Mouse (Mus musculus): ENCODE data around the gene Adgrg1.

The Adgrg1 gene

DNA sequence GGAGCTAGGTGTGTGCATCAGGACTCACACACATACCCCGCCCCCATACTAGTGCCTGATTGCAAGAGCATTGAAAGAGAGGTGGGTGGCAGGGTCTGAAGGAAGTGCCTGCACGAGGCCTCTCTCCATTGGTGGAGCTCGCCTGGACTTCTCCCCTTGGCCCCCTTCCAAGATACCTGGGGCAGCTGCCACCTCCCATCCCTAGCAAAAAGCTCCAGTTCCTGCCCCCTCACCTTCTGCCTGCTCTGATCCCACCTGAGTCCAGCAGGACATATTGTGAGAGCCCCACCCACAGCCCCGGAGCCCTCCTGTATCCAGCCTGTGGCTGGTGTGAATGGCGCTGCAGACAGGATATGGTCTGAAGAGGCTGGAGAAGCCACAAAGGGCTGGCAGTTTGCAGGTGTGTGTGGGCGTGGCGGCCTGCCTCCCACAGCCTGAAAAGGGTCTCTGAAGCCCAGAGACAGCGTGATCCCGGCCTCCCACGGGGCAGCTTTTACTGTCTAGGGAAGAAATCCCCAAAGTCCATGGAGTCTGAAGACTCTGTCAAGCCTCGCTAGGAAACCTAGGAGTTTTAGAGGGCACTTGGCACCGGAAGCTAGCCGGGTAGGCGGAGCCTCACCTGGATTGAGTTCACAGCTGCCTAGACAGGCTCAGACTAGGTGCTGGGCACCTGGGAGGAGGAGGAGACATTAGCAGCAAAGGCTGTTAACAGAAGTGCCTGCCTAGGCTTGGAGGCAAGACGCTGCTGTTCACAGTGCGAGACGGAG, 2.3 kb downstream of the Adgrg1 start:
- in situ Hi-C loops (cut with MboI, MseI): no loop called here

GRCm38 (mm10) chr8:94978131-94978530, 3.6 kb downstream of the Adgrg1 start:
- in situ Hi-C loops (cut with MboI, MseI): no loop called here

- in situ Hi-C loops (cut with MboI, MseI): no loop called here
These were observed 4.2 kb downstream of the Adgrg1 start for GRCm38 (mm10) chr8:94978593-94979319.

GRCm38 (mm10) chr8:94980176-94980575, 5.6 kb downstream of the Adgrg1 start:
- in situ Hi-C loops (cut with MboI, MseI): no loop called here

DNA sequence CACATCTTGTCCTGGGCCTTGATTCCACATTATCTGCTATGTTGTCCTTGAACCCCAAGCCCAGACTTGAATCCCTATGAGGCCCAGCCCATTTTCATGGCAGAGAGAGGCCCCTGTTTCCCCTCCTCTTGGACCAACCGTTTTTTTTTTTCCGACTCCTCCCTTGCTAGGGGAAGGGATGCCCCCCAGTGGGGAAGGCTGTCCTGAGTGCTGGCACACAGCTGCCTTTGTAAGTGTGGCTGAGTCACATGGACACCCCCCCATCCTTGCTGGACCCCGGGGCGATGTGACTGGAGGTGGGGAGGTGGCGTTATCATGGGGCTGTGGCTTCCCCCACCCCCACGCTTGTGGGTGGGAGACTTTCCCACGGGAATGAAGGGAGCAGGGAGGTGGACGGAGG, 6.4 kb downstream of the Adgrg1 start:
- in situ Hi-C loops (cut with MboI, MseI): no loop called here

DNA sequence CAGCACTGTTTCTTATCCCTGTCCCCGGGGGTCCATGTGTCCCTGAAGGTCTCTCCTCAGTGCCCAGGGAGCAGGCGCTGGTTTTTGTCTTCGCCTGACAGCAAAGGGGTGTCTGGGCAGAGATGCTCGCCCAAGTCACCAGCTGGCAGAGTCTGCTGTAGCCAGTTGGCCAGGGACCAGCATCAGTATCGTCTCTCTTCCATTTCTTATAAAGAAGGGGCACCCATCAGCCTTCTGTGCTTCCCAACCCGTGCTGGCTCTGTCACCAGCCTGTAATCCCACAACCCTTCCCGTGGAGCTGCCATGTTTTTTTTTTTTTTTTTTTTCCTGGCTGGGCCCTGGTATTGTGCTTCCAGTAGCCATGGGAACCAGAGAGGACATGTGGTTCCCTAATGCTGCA, 7.3 kb downstream of the Adgrg1 start:
- in situ Hi-C loops (cut with MboI, MseI): no loop called here

DNA sequence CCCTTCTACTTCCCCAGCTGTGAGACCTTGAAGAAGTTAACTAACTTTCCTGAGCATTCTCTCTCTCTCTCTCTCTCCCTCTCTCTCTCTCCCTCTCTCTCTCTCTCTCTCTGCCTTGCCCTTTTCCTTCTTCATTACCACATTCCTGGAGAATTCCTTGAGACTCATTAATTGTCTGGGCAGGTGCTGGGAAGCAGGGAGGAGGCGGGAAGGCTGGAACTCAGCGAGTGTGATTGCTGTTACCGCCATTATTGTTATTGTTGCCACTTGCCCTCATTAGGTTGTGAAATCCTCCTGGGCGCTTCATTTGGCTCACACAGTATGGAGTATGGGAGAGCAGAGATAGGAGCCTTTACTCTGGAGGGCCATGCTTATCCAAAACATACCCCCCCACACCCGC, 8.6 kb downstream of the Adgrg1 start:
- in situ Hi-C loops (cut with MboI, MseI): no loop called here

- in situ Hi-C loops (cut with MboI, MseI): no loop called here
These were observed 9.4 kb downstream of the Adgrg1 start for GRCm38 (mm10) chr8:94983881-94984516.

DNA sequence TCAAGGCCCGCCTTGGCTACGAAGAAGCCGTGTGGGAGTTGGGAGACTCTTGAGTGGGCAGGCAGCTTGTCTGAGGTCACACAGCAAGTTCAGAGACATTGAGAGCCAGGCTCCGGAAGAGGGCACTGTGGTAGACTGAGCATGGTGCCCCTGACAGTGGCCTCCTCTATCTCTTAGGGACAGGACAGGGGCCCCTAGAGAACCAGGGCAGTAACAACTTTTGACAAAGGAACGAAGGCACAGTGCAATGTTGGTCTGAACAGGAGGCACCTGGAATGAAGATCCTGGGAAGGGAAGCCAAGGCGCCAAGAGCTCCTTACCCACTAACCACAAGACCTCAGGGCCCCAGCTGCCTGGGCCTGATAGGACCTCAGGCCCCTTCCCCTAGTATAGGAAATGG, 10.5 kb downstream of the Adgrg1 start:
- in situ Hi-C loops (cut with MboI, MseI): no loop called here

DNA sequence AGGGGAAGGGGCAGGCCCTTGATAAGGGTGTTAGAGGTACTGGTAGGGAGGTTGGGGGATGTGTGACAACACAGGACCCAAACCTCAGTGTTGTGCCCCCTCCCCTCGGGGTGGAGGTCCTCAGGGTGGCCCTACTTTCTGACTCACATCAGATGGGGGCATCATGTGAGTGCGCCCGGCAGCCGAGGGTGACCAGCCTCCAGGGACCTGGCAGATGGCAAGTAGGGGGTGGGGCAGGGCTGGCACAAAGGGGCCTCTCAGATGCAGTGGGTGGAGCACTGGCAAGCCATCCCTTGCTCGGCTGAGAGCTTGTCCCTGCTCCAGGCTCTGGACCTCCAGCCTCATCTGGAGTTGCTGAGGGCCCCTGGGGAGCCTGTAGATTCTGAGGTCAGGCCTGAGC, 12.1 kb downstream of the Adgrg1 start:
- in situ Hi-C loops (cut with MboI, MseI): no loop called here

DNA sequence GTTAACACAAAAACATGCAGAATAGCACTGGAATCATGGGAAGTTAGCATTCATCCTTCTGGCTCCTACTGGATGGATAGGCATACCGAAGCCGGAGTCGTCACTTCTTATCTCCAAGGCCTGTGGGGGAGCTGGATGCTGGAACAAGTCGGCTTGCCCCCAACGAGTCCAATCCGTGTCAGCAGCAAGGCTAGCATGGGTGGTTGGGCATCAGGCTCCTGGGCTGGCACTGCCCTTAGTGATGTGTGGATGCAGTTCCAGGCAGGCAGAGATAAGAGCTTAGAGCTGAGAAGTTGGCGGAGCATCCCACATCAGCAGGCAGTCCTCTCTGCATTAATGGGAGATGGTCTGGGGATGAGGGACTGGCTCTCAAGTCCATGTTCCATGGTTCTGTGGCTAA, 13.0 kb downstream of the Adgrg1 start:
- in situ Hi-C loops (cut with MboI, MseI): no loop called here

DNA sequence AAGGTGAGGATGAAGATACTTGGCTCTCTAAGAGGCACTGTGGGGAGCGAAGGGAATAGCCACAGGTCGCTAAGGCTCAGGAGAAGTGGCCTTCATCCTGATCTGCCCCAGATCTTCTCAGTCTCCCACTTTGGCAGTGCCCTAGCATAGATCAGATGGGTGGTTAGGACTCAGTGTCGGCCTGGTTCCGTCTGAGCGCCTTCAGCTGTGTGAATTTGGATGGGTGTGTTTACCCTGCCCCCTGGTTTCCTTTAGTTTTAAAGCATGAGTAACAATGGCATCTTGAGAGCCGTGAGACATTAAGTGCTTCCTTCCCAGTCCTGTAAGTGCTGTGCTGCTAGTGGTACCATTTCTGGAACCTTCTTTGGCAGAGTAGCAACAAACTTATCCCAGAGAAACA, 14.1 kb downstream of the Adgrg1 start:
- in situ Hi-C loops (cut with MboI, MseI): no loop called here

GRCm38 (mm10) chr8:94989711-94990110, 15.2 kb downstream of the Adgrg1 start:
- in situ Hi-C loops (cut with MboI, MseI): no loop called here

- in situ Hi-C loops (cut with MboI, MseI): no loop called here
These were observed 16.3 kb downstream of the Adgrg1 start for GRCm38 (mm10) chr8:94990598-94991453.

- in situ Hi-C loops (cut with MboI, MseI): no loop called here
These were observed 17.0 kb downstream of the Adgrg1 start for GRCm38 (mm10) chr8:94991454-94991994.

DNA sequence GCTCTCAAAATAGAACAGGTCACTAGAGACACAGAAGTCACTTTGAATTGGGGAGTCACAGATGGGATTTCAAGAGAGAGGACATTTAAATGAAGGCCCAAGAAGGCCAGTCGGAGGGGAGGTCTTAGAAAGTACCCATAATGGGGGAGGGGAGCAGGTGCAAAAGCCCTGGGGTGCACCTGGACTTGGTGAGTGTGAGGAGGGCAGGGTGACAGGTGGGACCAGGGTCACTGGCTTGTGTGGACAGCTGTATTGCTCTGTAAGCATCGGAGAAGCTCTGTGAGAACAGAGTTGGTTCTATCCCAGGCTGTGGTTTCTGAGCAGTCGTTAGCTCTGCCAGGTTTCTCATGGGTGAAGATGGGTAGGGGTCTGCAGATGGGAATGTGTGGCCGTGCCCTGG, 17.5 kb downstream of the Adgrg1 start:
- in situ Hi-C loops (cut with MboI, MseI): no loop called here

- in situ Hi-C loops (cut with MboI, MseI): no loop called here
These were observed 18.0 kb downstream of the Adgrg1 start for GRCm38 (mm10) chr8:94992534-94992933.

GRCm38 (mm10) chr8:94992996-94993724, 18.6 kb downstream of the Adgrg1 start:
- in situ Hi-C loops (cut with MboI, MseI): no loop called here

DNA sequence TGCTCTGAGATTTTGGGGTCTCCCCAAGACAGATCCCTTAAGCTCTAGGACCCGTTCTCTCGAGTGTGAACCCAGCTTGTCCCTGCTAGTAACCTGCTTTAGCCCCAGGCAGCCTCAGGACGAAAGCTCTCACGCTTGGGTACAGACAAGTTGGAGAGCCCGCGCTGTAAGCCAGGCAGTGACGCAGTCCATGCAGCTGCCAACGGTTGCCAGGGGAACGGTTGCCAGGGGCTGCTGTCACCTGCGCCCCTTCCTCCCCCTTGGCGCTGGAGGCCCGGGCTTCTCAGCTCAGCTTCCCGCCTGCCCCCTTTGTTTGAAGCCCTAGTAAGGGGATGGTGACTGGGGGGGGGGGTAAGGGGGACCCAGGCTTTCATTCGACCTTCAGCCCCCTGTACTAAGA, 19.5 kb downstream of the Adgrg1 start:
- in situ Hi-C loops (cut with MboI, MseI): no loop called here

GRCm38 (mm10) chr8:94994510-94994909, 20.0 kb downstream of the Adgrg1 start:
- in situ Hi-C loops (cut with MboI, MseI): no loop called here
